Mouse (Mus musculus) kidney, embryonic 15.5 days (tissue): ENCODE results near the gene Myoz1. TPM values are rescaled to one million over a fixed set of nuclear protein-coding genes. Genes with fewer than 3 reads are reported as not detected.
"Not testable (repeated sequence)": the region's sequence is repeated elsewhere in the genome, so short reads cannot be mapped to it uniquely, and the experiment has no call there.

ENCODE experiments used
- ATAC-seq: fragments of 200-750 bp; cut with Nextera tagmentation; replicated peaks from 2 replicates; pipeline ENCODE4 v1.8.0; 2017; ENCODE audit warnings: moderate TSS enrichment; ENCODE audit not compliant: low FRiP score
- H3K27ac ChIP-seq: fragments of 300-500 bp; sonication (generic); 2 replicates; pipeline ENCODE4 v1.5.1; 2015; ENCODE audit warnings: mild to moderate bottlenecking, inconsistent platforms
- H3K27me3 ChIP-seq: fragments of 300-500 bp; sonication (generic); 2 replicates; pipeline ENCODE4 v1.6.1; 2015; ENCODE audit warnings: inconsistent platforms
- H3K36me3 ChIP-seq: fragments of 300-500 bp; sonication (generic); 2 replicates; pipeline ENCODE4 v1.6.1; 2015; ENCODE audit warnings: inconsistent platforms
- H3K4me1 ChIP-seq: fragments of 300-500 bp; sonication (generic); 2 replicates; pipeline ENCODE4 v1.6.1; 2015; ENCODE audit warnings: inconsistent platforms
- H3K4me2 ChIP-seq: fragments of 300-500 bp; sonication (generic); 2 replicates; pipeline ENCODE4 v1.6.1; 2015; ENCODE audit warnings: moderate library complexity, mild to moderate bottlenecking, inconsistent platforms
- H3K4me3 ChIP-seq: fragments of 300-500 bp; sonication (generic); replicated peaks from 2 replicates; pipeline ENCODE4 v1.5.1; 2015; ENCODE audit warnings: mild to moderate bottlenecking, inconsistent platforms
- H3K9ac ChIP-seq: fragments of 300-500 bp; sonication (generic); 2 replicates; pipeline ENCODE4 v1.6.1; 2015; ENCODE audit warnings: mild to moderate bottlenecking, inconsistent platforms
- H3K9me3 ChIP-seq: fragments of 300-500 bp; sonication (generic); replicated peaks from 2 replicates; pipeline ENCODE4 v1.6.1; 2016; ENCODE audit warnings: inconsistent platforms
- WGBS: fragments of 180-500 bp; shearing (Covaris S2); methylation state at CpG from one replicate; pipeline ENCODE4 v1.1.7; 2015; ENCODE audit warnings: mixed read lengths; 5-methylcytosine and 5-hydroxymethylcytosine counted together
- polyA plus RNA-seq: library from polyadenylated mRNA; unstranded; fragments of >200 nt; fragmentation: Nextera tagmentation; extraction: Ambion mirVana; gene quantifications from 2 replicates; pipeline ENCODE4 v1.2.1, GENCODE M21; 2015

Myoz1 gene
- polyA plus RNA-seq, 1 experiment from 2014 or later: 3.2 TPM

DNA sequence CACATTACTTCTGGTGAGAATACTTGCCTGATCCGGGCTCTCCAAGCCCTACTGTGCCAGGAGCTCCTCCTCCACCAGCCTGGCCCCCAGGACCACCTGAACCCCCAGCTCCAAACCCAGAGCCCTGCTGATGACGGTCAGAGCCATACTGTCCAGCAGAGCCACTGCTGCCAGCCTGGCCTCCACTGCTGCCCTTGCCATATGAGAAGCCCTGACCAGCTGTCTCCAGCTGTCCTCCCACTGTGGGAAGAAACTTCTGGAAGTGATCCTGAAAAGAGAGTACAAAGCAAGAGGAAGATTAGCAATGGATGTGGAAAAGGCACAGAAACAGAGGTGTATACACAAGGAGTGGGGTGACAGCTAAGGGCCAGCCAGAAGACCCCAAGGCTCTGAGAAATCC is 5.3 kb downstream of the Myoz1 start:
- no peak overlapping the region for H3K9ac ChIP-seq
- H3K27me3 ChIP-seq: no peaks in the 10 kb centered on the region
- H3K4me3 ChIP-seq: no peak overlapping the region
- no peak for ATAC-seq
- no peak overlapping the region for H3K27ac ChIP-seq
- H3K4me1 ChIP-seq: peaks cover 15% of the 10 kb centered on the region; the same call in 1 of the 2 replicates
- 51% methylated on average over 2 of the region's 2 CpGs for WGBS
- H3K36me3 ChIP-seq: no peaks in the 10 kb centered on the region
- H3K4me2 ChIP-seq: no peak overlapping the region
- H3K9me3 ChIP-seq: no peaks in the 10 kb centered on the region

GRCm38 (mm10) chr14:20646381-20646780 is 10.0 kb downstream of the Myoz1 start:
- H3K27ac ChIP-seq: no peak overlapping the region
- no peak for ATAC-seq
- H3K27me3 ChIP-seq: no peaks in the 10 kb centered on the region

DNA sequence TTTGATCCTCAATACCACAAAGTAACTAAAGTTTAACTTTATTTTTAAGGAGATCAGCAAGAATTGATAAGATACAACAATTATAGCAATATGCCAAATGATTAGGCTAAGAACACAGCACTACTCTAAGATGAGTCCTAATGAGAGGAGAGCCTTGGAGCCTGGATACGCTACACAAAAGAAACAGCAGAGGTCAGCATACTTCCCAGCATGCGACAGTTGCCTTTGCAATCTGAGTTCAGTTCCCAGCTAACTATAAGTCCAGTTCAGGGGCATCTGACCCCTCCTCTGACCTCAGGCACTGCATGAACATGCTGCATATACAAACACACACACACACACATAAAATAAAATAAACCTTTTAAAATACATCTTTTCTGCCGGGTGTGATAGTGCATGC is 10.8 kb downstream of the Myoz1 start:
- no peak overlapping the region for H3K9ac ChIP-seq
- no peaks in the 10 kb centered on the region for H3K27me3 ChIP-seq
- no peak overlapping the region for H3K27ac ChIP-seq
- no peaks in the 10 kb centered on the region for H3K36me3 ChIP-seq
- 38% methylated on average over 3 of the region's 3 CpGs for WGBS
- ATAC-seq: no peak
- no peak overlapping the region for H3K4me2 ChIP-seq
- peaks cover 8% of the 10 kb centered on the region for H3K4me1 ChIP-seq
- no peaks in the 10 kb centered on the region for H3K9me3 ChIP-seq
- no peak overlapping the region for H3K4me3 ChIP-seq

More at GRCm38 (mm10) chr14:20646381-20646780, 10.0 kb downstream of the Myoz1 start:
- no peak overlapping the region for H3K4me3 ChIP-seq
- H3K9ac ChIP-seq: no peak overlapping the region
- H3K4me2 ChIP-seq: no peak overlapping the region
- H3K36me3 ChIP-seq: no peaks in the 10 kb centered on the region
- H3K9me3 ChIP-seq: no peaks in the 10 kb centered on the region
- peaks cover 9% of the 10 kb centered on the region for H3K4me1 ChIP-seq

- no peaks in the 10 kb centered on the region for H3K36me3 ChIP-seq
- peak overlapping the region; percentile 96 for H3K27ac ChIP-seq
- H3K9me3 ChIP-seq: no peaks in the 10 kb centered on the region
- ATAC-seq: peak; percentile 5; the same call in 1 of the 2 replicates
- peaks cover 13% of the 10 kb centered on the region for H3K4me1 ChIP-seq
- H3K9ac ChIP-seq: peak overlapping the region; percentile 82
- H3K4me3 ChIP-seq: peak overlapping the region; percentile 85
- 16% methylated on average over 10 of the region's 10 CpGs for WGBS
- H3K27me3 ChIP-seq: no peaks in the 10 kb centered on the region
- peak overlapping the region; percentile 72 for H3K4me2 ChIP-seq
Observed at GRCm38 (mm10) chr14:20641438-20641875, 14.9 kb downstream of the Myoz1 start.

DNA sequence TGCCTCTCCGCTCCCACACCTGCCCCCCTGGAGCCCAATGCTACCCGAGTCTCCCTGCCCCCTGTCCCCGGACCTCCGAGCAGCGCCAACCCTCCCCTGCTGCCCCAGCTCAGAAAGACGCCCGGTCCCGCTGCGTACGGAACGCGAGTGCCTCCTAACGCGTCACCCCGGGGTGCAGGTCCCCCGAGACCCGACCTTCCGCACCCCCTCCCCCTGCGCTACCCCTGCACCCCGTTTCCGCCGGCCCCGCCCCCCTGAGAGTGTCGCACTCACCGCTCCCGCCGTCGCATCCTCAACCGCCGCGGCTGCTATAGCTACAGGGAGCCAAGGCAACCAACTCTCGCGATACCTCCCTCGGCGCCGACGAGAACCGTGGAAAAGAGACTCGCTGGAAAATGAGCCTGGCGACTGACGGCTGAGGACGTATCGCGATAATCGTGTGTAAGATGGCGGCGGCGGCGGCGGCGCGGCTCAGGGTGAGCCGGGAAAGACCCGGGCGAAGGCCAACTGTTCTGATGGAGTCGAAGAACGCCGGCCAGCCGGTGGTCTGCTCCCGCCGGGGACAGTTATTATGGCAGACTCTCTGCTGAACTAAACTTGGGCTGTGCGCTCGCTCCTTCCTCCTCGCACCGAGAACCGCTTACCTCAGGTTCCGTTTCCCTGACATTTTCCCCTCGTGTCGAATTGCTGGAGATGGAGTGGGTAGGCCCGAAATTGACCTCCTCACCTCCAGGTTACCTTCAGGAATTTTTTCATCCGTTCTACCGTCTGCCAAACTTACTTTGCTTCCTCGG is 15.5 kb downstream of the Myoz1 start, which contains the start of gene Usp54:
TSS of gene Usp54 (minus strand) at position 420 of the 794 bp plus-strand sequence.
- Histone ChIP-seq H3K27ac (peak within 1 kb of the TSS; percentile 96), H3K36me3 (no peaks in the 10 kb centered on the region), H3K4me3 (peak within 1 kb of the TSS; percentile 85), H3K9ac (peak within 1 kb of the TSS; percentile 82), H3K9me3 (no peaks in the 10 kb centered on the region), H3K27me3 (no peaks in the 10 kb centered on the region), H3K4me1 (peaks cover 13% of the 10 kb centered on the region), H3K4me2 (peak within 1 kb of the TSS; percentile 87)
- peak; percentile 96 for ATAC-seq
- WGBS: under 1% methylated on average over 71 of the region's 73 CpGs

- Histone ChIP-seq H3K9ac (peak overlapping the region; percentile 82), H3K27me3 (no peaks in the 10 kb centered on the region), H3K4me1 (peaks cover 13% of the 10 kb centered on the region), H3K27ac (peak overlapping the region; percentile 96), H3K4me3 (peak overlapping the region; percentile 85), H3K9me3 (no peaks in the 10 kb centered on the region), H3K36me3 (no peaks in the 10 kb centered on the region), H3K4me2 (peak overlapping the region; percentile 87)
- 2% methylated on average over 16 of the region's 16 CpGs for WGBS
- ATAC-seq: peak; percentile 68
Observed at GRCm38 (mm10) chr14:20639918-20640619, 16.3 kb downstream of the Myoz1 start.

GRCm38 (mm10) chr14:20638702-20639101 is 17.6 kb downstream of the Myoz1 start:
- peaks cover 13% of the 10 kb centered on the region for H3K4me1 ChIP-seq
- no peak for ATAC-seq
- no peak overlapping the region for H3K9ac ChIP-seq
- no peaks in the 10 kb centered on the region for H3K9me3 ChIP-seq
- no peaks in the 10 kb centered on the region for H3K27me3 ChIP-seq
- 91% methylated on average over 6 of the region's 6 CpGs for WGBS
- H3K27ac ChIP-seq: no peak overlapping the region
- H3K36me3 ChIP-seq: no peaks in the 10 kb centered on the region
- H3K4me3 ChIP-seq: no peak overlapping the region
- H3K4me2 ChIP-seq: no peak overlapping the region

DNA sequence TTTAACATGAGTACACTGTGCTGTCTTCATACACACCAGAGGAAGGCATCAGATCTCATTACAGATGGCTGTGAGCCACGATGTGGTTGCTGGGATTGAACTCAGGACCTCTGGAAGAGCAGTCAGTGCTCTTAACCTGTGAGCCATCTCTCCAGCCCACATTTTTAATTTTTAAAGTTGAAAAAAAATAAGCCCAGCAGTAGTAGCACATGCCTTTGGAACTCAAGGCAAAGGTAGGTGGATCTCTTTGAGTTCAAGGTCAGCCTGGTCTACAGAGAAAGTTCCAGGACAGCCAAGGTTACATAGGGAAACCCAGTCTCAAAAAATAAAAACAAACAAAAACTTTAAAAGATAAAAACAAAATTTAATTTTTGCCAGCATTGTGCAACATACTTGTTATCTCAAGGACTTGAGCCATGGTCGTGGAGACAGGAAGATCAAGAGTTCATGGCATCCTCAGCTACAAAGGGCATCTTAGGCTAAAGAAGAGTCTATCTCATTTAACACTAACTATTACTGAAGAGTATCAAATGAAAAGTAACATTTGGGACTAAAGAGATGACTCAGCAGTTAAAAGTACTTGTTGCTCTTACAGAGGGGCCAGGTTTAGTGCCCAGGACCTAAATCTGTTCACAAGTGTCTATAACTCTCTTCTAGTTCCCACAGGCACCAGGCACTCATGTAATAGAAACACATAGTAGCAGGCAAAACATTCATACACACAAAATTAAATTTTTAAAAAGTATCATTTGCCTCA is 18.3 kb downstream of the Myoz1 start:
- Histone ChIP-seq H3K27ac (no peak overlapping the region), H3K36me3 (no peaks in the 10 kb centered on the region), H3K9ac (no peak overlapping the region), H3K4me3 (no peak overlapping the region), H3K4me1 (peaks cover 13% of the 10 kb centered on the region), H3K9me3 (no peaks in the 10 kb centered on the region), H3K27me3 (no peaks in the 10 kb centered on the region), H3K4me2 (no peak overlapping the region)
- WGBS: 76% methylated on average over 2 of the region's 2 CpGs
- no peak for ATAC-seq

DNA sequence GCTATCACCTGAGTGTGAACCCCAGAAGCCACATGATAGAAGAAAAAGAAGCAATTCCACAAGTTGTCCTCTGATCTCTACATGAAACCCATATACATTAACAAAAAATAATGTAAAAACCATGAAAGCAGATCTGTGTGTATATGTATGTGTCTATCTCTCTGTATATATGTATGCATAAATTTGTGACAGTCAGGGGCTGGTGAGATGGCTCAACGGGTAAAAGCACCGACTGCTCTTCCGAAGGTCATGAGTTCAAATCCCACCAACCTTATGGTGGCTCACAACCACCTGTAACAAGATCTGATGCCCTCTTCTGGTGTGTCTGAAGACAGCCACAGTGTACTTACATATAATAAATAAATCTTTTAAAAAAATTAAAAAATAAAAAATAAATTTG is 19.4 kb downstream of the Myoz1 start:
- WGBS: 91% methylated on average over 3 of the region's 3 CpGs
- H3K27ac ChIP-seq, H3K9ac ChIP-seq, ATAC-seq, H3K4me2 ChIP-seq, H3K4me3 ChIP-seq, H3K27me3 ChIP-seq, H3K9me3 ChIP-seq, H3K36me3 ChIP-seq: not testable (repeated sequence)
- H3K4me1 ChIP-seq: peaks cover 11% of the 10 kb centered on the region

DNA sequence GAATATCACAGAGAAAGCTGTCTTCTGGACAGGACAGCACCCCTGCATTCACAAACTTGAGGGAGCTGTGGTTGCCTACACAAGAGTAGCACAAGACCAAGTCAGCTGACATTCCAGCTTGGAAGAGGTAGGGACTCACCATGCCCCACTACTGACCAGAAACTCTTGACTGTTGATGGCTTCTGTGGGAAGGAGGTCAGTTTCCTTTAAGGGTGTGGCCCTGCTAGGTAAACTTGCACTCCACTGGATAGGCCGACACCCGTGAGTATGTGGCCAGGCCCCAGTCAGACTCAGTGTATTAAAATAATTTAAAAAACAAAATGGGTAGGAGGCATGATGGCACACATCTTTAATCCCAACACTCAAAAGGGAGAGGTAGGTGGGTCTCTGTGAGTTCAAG is 20.8 kb downstream of the Myoz1 start:
- 0 out of 2 replicates have a peak, but pooled peaks cover 6% of the 10 kb centered on the region for H3K4me1 ChIP-seq
- ATAC-seq: no peak
- H3K4me2 ChIP-seq: no peak overlapping the region
- no peak overlapping the region for H3K27ac ChIP-seq
- H3K4me3 ChIP-seq: no peak overlapping the region
- H3K9me3 ChIP-seq: no peaks in the 10 kb centered on the region
- no peak overlapping the region for H3K9ac ChIP-seq
- WGBS: 91% methylated on average over 2 of the region's 2 CpGs
- H3K36me3 ChIP-seq: no peaks in the 10 kb centered on the region
- no peaks in the 10 kb centered on the region for H3K27me3 ChIP-seq

DNA sequence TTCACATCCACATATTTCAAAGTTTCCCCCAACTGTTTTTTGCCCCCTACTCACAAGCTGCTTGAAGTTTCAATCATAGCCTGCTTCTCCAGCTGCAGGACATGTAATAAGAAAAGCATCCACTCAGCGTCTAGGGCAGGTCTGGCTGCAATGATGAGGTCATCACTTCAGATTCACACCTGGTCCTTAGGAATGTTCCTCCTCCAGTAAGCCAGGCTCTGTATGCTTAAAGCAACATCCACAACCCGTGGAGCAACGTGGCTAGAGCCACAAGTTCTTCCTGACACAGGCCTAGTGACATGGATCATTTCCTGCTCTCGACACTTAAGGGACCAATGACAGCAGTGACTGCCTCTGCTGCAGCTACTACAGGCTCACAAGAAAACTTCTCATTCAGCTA is 25.1 kb downstream of the Myoz1 start:
- H3K27ac ChIP-seq: no peak overlapping the region
- H3K9ac ChIP-seq: no peak overlapping the region
- no peak overlapping the region for H3K4me2 ChIP-seq
- no peaks in the 10 kb centered on the region for H3K36me3 ChIP-seq
- H3K4me1 ChIP-seq: no peaks in the 10 kb centered on the region
- no peak for ATAC-seq
- H3K9me3 ChIP-seq: no peaks in the 10 kb centered on the region
- WGBS: 30% methylated on average over 4 of the region's 4 CpGs
- H3K4me3 ChIP-seq: no peak overlapping the region
- H3K27me3 ChIP-seq: no peaks in the 10 kb centered on the region

GRCm38 (mm10) chr14:20626971-20627370 is 29.4 kb downstream of the Myoz1 start:
- 66% methylated on average over 3 of the region's 3 CpGs for WGBS

More at GRCm38 (mm10) chr14:20626971-20627370, 29.4 kb downstream of the Myoz1 start:
- Histone ChIP-seq H3K9me3 (no peaks in the 10 kb centered on the region), H3K4me2 (no peak overlapping the region), H3K9ac (no peak overlapping the region), H3K4me3 (no peak overlapping the region), H3K27me3 (no peaks in the 10 kb centered on the region), H3K36me3 (no peaks in the 10 kb centered on the region), H3K27ac (no peak overlapping the region), H3K4me1 (no peaks in the 10 kb centered on the region)
- ATAC-seq: no peak
